Mouse (Mus musculus) cerebellum, adult 2 months (tissue): ENCODE results near the gene Polr3gl.

Experiments used
- CTCF ChIP-seq: fragments of 200-500 bp; IDR thresholded peaks from 2 replicates; pipeline ENCODE4 v1.5.1; 2011; ENCODE audit warnings: low read depth, mild to moderate bottlenecking, control low read depth, low read length, moderate library complexity, borderline replicate concordance; ENCODE audit not compliant: insufficient read depth
- POLR2A ChIP-seq: fragments of 200-500 bp; IDR thresholded peaks from 2 replicates; pipeline ENCODE4 v1.6.1; 2011; ENCODE audit warnings: low read length, control low read depth, borderline replicate concordance; ENCODE audit not compliant: insufficient read depth

- TF ChIP-seq POLR2A (no peak), CTCF (no peak)
These were observed 23.3 kb downstream of the Polr3gl start for GRCm38 (mm10) chr3:96570643-96571042.
